Mouse (Mus musculus): ENCODE measurements at regions not wholly inside any gene's neighbourhood (a gene's known extent, or its start where the extent isn't known, plus 50 kb on each side); places are given as distances from the start of the nearest gene placed in this dataset.

- DNase-seq, result no peak
These were observed 535.1 kb upstream of the Alcam start for GRCm38 (mm10) chr16:52988852-52989397.

GRCm38 (mm10) chr16:52984336-52984735 lies 530.5 kb upstream of the Alcam start:
- DNase-seq, result no peak

GRCm38 (mm10) chr16:52980995-52981394 lies 527.1 kb upstream of the Alcam start:
- DNase-seq, result no peak

GRCm38 (mm10) chr16:52972811-52973210 lies 518.9 kb upstream of the Alcam start:
- no peak for DNase-seq

- no peak for DNase-seq
These were observed 493.8 kb upstream of the Alcam start for GRCm38 (mm10) chr16:52947679-52948078.

GRCm38 (mm10) chr16:52934749-52935148 lies 480.9 kb upstream of the Alcam start:
- no peak for DNase-seq

GRCm38 (mm10) chr16:52931978-52932377 lies 478.1 kb upstream of the Alcam start:
- no peak for DNase-seq

- no peak for DNase-seq
These were observed 438.8 kb upstream of the Alcam start for GRCm38 (mm10) chr16:52892467-52893255.

- no peak for DNase-seq
These were observed 425.7 kb upstream of the Alcam start for GRCm38 (mm10) chr16:52879463-52880114.

GRCm38 (mm10) chr16:52867833-52868232 lies 414.0 kb upstream of the Alcam start:
- no peak for DNase-seq

- DNase-seq, result no peak
These were observed 409.7 kb upstream of the Alcam start for GRCm38 (mm10) chr16:52863554-52863953.

GRCm38 (mm10) chr16:52861263-52861662 lies 407.4 kb upstream of the Alcam start:
- DNase-seq, result no peak

- DNase-seq, result no peak
These were observed 404.8 kb upstream of the Alcam start for GRCm38 (mm10) chr16:52858441-52859209.

GRCm38 (mm10) chr16:52851129-52851528 lies 397.3 kb upstream of the Alcam start:
- no peak for DNase-seq

GRCm38 (mm10) chr16:52818976-52819375 lies 365.1 kb upstream of the Alcam start:
- DNase-seq, result no peak

GRCm38 (mm10) chr16:52811219-52811618 lies 357.3 kb upstream of the Alcam start:
- no peak for DNase-seq

GRCm38 (mm10) chr16:52804365-52804764 lies 350.5 kb upstream of the Alcam start:
- DNase-seq, result no peak

- no peak for DNase-seq
These were observed 346.0 kb upstream of the Alcam start for GRCm38 (mm10) chr16:52799715-52800392.

- DNase-seq, result no peak
These were observed 341.3 kb upstream of the Alcam start for GRCm38 (mm10) chr16:52795184-52795583.

- DNase-seq, result no peak
These were observed 336.1 kb upstream of the Alcam start for GRCm38 (mm10) chr16:52789946-52790345.

- no peak for DNase-seq
These were observed 293.9 kb upstream of the Alcam start for GRCm38 (mm10) chr16:52747744-52748143.

GRCm38 (mm10) chr16:52746186-52746585 lies 292.3 kb upstream of the Alcam start:
- no peak for DNase-seq

GRCm38 (mm10) chr16:52744720-52745119 lies 290.8 kb upstream of the Alcam start:
- DNase-seq, result no peak
